Mouse (Mus musculus): Measurements from ENCODE around the gene Slc22a12.

Gene Slc22a12

DNA sequence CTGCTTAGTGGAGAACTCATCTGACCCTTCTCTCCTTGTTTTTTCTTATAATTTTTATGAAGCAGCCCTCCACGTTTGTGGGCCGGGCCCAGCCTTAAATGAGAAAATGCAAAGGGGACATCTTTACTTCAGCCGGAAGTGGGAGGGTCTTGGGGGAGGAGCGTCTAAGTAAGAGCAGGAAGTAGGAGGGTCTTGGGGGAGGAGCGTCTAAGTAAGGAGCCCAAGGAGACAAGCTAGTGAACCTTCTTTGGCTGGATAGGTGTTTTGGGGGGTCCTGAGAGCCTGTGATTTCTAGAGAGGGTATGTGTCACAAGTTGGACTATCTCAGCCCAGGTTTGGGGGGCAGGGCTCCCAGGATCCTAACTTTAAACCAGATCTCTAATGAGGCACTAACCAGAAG, 27.4 kb downstream of the Slc22a12 start:
- no peak for DNase-seq (ENCODE audit: low read depth)

GRCm38 (mm10) chr19:6514940-6515339, 27.9 kb downstream of the Slc22a12 start:
- DNase-seq (ENCODE audit: low read depth) = no peak

DNA sequence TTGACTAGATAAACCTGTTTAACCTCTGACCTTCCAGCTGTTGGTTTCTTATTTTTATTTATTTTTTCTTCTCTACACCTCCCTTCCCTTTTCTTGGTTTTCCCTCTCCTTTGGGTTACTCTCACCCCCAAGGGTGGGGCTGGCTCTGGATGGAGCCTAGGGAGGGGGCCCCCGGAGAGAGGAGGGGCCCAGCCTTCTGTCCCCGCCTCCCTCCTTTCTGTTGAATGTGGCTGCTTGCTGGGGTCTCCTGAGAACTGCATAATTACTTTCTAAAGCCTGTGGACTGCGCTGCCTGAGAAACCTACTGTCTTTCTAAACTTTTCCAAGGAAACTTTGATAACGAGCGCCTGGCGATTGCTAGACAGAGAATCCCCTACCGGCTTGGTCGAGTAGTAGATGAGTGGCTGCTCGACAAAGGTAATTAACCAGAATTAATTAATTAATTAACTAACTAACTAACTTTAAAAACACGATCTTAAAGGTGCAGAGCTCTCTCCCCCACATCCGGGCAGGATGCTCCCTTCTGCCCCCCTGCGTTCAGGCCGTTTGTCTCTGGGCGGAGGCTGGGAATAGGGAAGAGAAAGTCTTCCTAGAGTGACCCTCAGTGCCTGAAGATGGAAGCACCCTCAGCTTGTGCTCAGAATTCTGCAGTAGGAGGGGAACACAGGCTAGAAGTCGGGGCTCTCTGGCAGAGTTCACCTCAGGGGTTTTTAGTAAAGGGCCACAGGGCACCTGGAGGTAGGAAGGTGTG, 29.3 kb downstream of the Slc22a12 start:
- DNase-seq (ENCODE audit: low read depth) = no peak

DNA sequence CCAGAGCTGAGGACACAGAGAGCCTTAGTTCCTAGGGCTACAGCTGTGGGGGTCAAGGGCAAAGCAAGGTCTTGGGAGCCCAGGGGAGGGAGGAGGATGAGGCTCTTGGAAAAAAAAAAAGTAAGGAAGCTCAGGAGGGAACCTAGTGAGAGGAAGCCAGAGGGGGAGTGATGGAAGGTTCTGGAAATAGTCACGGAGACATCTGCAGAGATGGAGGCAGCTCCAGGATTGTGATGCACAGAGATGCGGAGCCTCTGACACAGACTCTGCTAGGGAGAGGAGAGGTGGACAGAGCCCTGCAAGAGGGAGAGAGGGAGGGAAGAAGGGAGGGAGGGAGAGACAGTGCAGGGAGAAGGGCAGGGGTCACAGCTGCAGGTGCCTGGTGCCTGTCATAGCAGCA, 32.3 kb downstream of the Slc22a12 start:
- no peak for DNase-seq (ENCODE audit: low read depth)

DNA sequence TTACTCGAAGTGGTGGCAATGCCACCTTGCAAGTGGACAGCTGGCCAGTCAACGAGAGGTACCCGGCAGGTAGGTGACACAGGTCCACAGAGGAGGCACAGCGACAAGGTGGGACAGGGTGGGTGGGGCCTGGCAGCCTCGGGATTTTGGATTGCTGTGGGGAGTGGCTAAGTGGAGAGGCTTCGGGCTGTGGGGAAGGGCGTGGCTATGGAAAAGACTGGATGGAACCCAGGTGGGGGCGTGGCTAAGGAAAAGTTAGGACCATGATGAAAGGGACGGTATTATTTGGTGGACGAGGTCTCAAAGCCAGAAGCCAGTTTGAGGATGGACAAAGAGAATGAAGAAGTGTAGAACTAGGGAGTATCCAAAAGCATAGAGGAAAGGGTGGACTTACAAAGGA, 33.0 kb downstream of the Slc22a12 start:
- no peak for DNase-seq (ENCODE audit: low read depth)

- DNase-seq (ENCODE audit: low read depth) = no peak
Observed at GRCm38 (mm10) chr19:6507393-6507792, 35.4 kb downstream of the Slc22a12 start.

DNA sequence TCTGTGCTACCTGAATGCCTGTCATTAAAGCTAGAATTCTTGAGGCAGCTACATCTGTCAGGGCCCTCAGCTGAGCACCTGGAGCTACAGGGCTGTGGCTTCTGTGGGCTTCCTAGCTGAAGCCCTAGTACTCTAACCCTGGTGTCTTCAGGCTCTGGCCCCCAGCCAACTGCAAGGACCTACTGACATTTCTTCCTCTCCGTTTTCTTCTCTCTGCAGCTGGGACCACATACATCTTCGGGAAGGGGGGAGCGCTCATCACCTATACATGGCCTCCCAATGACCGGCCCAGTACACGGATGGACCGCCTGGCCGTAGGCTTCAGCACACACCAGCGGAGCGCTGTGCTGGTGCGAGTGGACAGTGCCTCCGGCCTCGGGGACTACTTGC, 38.2 kb downstream of the Slc22a12 start:
- no peak for DNase-seq (ENCODE audit: low read depth)

GRCm38 (mm10) chr19:6503926-6504655, 38.7 kb downstream of the Slc22a12 start:
- DNase-seq (ENCODE audit: low read depth) = peak; percentile 85

DNA sequence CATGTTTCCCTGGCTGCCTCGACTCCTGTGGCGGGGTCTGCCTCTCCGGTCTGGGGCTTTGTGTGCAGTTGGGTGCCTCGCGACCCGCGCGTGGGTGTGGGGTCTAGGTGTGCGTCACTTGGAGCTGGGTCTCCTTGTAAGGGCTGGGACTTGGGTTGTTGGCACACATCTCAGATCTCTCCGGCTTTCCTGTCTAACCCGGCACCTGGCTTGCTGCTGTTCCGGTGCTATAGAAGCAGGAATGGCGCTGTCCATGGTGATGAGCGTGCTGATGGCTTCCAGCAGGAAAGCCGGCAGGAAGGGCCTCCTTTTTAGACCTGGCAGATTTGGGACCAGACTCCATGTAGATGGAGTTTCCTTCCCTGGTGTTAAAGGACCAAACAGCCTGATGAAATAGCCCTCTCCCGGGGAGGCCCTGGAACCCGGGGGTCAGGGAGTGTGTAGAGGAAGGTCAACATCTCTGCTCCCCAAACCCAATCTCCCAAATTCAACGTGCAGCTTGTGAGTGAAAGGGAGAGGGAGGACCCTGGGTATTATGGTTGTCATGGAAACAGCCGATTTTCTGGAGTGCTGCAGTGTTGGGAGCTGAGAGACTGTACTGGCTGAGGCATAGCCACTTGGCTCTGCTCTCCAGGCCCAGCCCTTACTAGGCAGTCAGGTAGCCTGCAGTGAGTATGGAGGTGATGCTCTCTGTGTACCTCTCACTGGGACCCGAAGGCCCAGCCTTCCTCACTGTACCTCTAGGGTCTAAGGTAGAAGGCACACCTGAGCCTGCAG, 40.1 kb downstream of the Slc22a12 start:
- DNase-seq (ENCODE audit: low read depth) = peak; percentile 90

- no peak for DNase-seq (ENCODE audit: low read depth)
Observed at GRCm38 (mm10) chr19:6502035-6502541, 40.7 kb downstream of the Slc22a12 start.

DNA sequence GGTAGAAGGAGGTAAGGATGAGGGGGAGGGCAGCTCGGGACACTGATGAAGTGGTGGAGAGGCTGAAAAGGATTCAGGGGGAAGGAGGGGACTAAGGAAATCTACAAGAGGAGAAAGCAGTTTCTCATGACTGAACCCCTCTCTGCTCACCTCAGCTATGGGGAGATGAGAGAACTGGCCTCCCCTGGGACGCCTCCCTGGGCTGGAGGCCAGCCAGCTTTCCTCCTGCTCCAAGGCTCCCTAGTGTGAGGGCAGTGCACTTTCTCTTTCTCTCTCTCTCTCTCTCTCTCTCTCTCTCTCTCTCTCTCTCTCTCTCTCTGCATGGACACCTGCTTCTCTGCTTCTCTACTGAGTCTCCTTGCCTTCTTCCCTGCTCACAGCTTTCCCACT, 42.2 kb downstream of the Slc22a12 start:
- no peak for DNase-seq (ENCODE audit: low read depth)

GRCm38 (mm10) chr19:6499860-6500635, 42.8 kb downstream of the Slc22a12 start:
- no peak for DNase-seq (ENCODE audit: low read depth)

DNA sequence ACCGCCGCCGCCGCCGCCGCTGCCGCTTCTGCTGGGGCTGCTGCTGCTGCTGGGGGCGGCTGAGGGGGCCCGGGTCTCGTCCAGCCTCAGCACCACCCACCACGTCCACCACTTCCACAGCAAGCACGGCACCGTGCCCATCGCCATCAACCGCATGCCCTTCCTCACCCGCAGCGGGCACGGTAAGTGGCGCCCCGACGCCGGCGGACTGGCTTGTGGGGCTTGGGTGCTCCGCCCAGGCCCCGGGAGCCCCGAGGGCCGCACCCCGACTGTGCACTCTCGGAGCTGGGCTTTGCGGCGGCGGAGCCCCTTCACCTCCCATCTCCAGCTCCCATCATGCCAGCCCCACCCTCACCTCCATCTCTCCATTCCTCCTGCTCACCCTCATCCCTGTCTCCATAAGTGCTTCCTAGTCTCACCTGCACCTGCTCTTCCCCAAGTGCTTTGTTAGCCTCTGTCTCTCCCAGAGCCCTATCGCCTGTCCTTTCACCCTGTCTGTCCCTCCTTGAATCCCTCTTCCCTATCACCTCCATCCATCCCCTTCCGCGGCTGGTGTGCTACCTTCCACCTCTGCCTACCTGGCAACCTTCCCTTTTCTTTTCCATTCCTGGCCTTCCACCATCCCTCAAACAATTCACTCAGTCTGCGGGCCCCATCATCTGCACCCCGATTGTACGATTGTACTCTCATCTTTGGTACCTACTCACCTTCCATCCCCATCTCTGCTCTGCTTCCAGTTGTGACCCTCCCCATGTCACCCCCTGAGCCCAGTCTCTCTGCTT, 44.3 kb downstream of the Slc22a12 start:
- no peak for DNase-seq (ENCODE audit: low read depth)

DNA sequence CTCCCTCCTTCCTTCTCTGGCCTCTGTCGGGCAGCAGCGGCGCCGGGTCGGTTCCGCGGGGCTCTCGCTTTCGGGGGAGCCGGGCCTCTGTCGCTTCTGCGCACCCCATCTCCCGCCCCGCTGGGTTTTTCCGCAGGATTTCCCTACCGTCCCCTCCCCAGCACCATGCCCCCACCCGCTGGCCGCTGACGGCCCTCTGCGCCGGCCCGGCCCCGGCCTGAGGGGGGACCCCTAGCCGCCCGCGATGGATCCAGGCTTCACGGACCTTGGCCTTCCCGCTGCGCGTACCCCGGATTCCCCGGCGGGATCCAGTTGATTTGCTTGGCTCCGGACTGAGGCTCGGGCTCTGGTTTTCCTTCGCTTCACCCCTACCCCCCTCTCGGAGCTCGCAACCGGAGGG, 45.0 kb downstream of the Slc22a12 start:
- no peak for DNase-seq (ENCODE audit: low read depth)

DNA sequence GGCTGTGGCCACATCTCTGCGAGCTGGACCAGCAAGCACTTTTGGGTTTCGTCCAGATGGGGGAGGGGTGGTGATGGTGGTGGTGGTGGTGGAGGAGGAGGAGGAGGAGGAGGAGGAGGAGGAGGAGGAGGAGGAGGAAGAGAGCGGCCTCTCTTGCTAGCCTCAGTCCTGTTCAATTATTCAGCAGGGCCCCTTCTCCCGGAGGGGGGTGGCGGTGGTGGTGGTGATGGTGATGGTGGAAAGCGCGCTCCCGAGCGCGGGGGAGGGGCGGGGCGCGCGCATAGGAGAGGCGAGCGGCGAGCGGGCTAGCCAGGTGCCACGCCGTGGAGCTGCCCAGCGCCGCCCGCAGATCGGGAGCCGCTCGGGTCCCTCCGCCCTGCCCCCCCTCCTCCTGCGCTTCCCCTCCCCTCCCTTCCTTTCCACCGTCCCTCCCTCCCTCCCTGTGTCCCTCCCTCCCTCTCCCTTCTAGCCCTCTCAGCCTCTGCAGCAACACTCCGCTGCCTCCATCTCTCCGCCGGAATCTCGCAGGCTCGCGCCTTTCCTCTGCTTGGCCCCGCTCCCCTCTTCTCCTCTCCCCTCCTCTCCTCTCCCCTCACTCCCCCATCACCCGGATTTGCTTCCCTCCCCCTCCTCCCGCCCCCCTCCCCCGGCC, 45.6 kb downstream of the Slc22a12 start:
- DNase-seq (ENCODE audit: low read depth) = peak; percentile 24

- DNase-seq (ENCODE audit: low read depth) = no peak
Observed at GRCm38 (mm10) chr19:6496462-6497149, 46.2 kb downstream of the Slc22a12 start.

GRCm38 (mm10) chr19:6495714-6496113, 47.1 kb downstream of the Slc22a12 start:
- no peak for DNase-seq (ENCODE audit: low read depth)

GRCm38 (mm10) chr19:6494504-6495170, 48.2 kb downstream of the Slc22a12 start:
- no peak for DNase-seq (ENCODE audit: low read depth)

- DNase-seq (ENCODE audit: low read depth) = no peak
Observed at GRCm38 (mm10) chr19:6494032-6494431, 48.8 kb downstream of the Slc22a12 start.

Data from NIH3T3 (cell line).